ENCODE assay signal across 11 mouse cellular contexts in genomic region chr13:97825801-97826576, GRCm38 (mm10).
A peak's percentile ranks its signal among the peaks of the same experiment; 100 is the strongest.
DNase-seq lines count a peak whose midpoint lies in the region; ATAC-seq and TF ChIP-seq lines count a peak whose summit lies in the region.
"Had no signal": no experiment of that assay in that cellular context is flagged by ENCODE, and none has a peak within 500 bp of the region (broad histone marks: within the 10 kb centered on the region; RNA-seq: fewer than 3 reads in every experiment).

No protein-coding gene starts in this region.

- H3K36me3 ChIP-seq in embryonic facial prominence, embryonic 12.5 days, result no peaks in the 10 kb centered on the region
- no peaks in the 10 kb centered on the region for H3K36me3 ChIP-seq in hindbrain, postnatal 0 days (ENCODE audit: insufficient read depth, low read length)
- H3K36me3 ChIP-seq in midbrain, embryonic 16.5 days (ENCODE audit: control insufficient read depth, insufficient read depth, low read length), result no peaks in the 10 kb centered on the region
- no peaks in the 10 kb centered on the region for H3K36me3 ChIP-seq in heart, embryonic 10.5 days

- TF ChIP-seq CTCF in hindbrain, postnatal 0 days (IDR thresholded peaks at IDR 0.05; ENCODE audit: low read depth), result no peak
- no peak for TF ChIP-seq CTCF in cerebellum, adult 2 months (IDR thresholded peaks at IDR 0.05; ENCODE audit: borderline replicate concordance, insufficient read depth, low read depth, low read length)

- 0 out of 2 replicates have a peak overlapping the region, but pooled peaks have one; percentile 23 for H3K27ac ChIP-seq in embryonic facial prominence, embryonic 12.5 days
- no peak overlapping the region for H3K27ac ChIP-seq in hindbrain, postnatal 0 days
- 0 out of 2 replicates have a peak overlapping the region, but pooled peaks have one; percentile 18 for H3K27ac ChIP-seq in midbrain, embryonic 16.5 days (ENCODE audit: low read length)
- no peak overlapping the region for H3K27ac ChIP-seq in cerebellum, adult 2 months (ENCODE audit: insufficient read depth, low read length)
- H3K27ac ChIP-seq in heart, embryonic 10.5 days, result no peak overlapping the region

- 0 out of 2 replicates have a peak, but pooled peaks cover 8% of the 10 kb centered on the region for H3K27me3 ChIP-seq in embryonic facial prominence, embryonic 12.5 days
- H3K27me3 ChIP-seq in hindbrain, postnatal 0 days (ENCODE audit: insufficient read depth, low read length), result no peaks in the 10 kb centered on the region
- no peaks in the 10 kb centered on the region for H3K27me3 ChIP-seq in midbrain, embryonic 16.5 days (ENCODE audit: control insufficient read depth, insufficient read depth, low read depth, low read length)
- no peaks in the 10 kb centered on the region; the same call in 1 of the 2 replicates for H3K27me3 ChIP-seq in cerebellum, adult 2 months (ENCODE audit: control insufficient read depth, insufficient read depth, low read length)
- H3K27me3 ChIP-seq in heart, embryonic 10.5 days (ENCODE audit: insufficient read depth, poor library complexity, severe bottlenecking), result no peaks in the 10 kb centered on the region
- H3K27me3 ChIP-seq: Patski had no signal

- peak; percentile 13 for DNase-seq in adrenal gland, postnatal 14 days
- DNase-seq in adrenal gland, postnatal 25 days, result no peak
- peak; percentile 62 for DNase-seq in hindbrain, postnatal 0 days (ENCODE audit: low spot score)
- no peak for DNase-seq in cerebellum, adult 2 months
- no peak for DNase-seq in cerebellum, adult 8-10 months
- no peak for DNase-seq in heart, embryonic 10.5 days (ENCODE audit: low spot score)
- DNase-seq: gastrocnemius, postnatal 10 days; heart, postnatal 36 days had no signal

- no peak overlapping the region for H3K9ac ChIP-seq in embryonic facial prominence, embryonic 12.5 days
- H3K9ac ChIP-seq in hindbrain, postnatal 0 days (replicated peaks; ENCODE audit: low read length), result no peak overlapping the region
- H3K9ac ChIP-seq in midbrain, embryonic 16.5 days (ENCODE audit: low read depth, low read length), result no peak overlapping the region

- no peaks in the 10 kb centered on the region for H3K9me3 ChIP-seq in embryonic facial prominence, embryonic 12.5 days
- no peaks in the 10 kb centered on the region for H3K9me3 ChIP-seq in hindbrain, postnatal 0 days (ENCODE audit: low read length)
- H3K9me3 ChIP-seq in midbrain, embryonic 16.5 days (replicated peaks; ENCODE audit: control insufficient read depth, low read length, poor library complexity, severe bottlenecking), result no peaks in the 10 kb centered on the region
- H3K9me3 ChIP-seq in heart, embryonic 10.5 days, result no peaks in the 10 kb centered on the region

- H3K4me1 ChIP-seq in embryonic facial prominence, embryonic 12.5 days, result peaks cover 18% of the 10 kb centered on the region; the same call in 1 of the 2 replicates
- H3K4me1 ChIP-seq in hindbrain, postnatal 0 days (ENCODE audit: insufficient read depth, low read length), result peaks cover 6% of the 10 kb centered on the region; the same call in 1 of the 2 replicates
- peaks cover 23% of the 10 kb centered on the region for H3K4me1 ChIP-seq in midbrain, embryonic 16.5 days (ENCODE audit: control insufficient read depth, insufficient read depth, low read length)
- H3K4me1 ChIP-seq in cerebellum, adult 2 months (ENCODE audit: control insufficient read depth, insufficient read depth, low read length), result no peaks in the 10 kb centered on the region; the same call in 1 of the 2 replicates
- H3K4me1 ChIP-seq in heart, embryonic 10.5 days, result peaks cover 13% of the 10 kb centered on the region

- TF ChIP-seq POLR2A in cerebellum, adult 2 months (IDR thresholded peaks at IDR 0.05; ENCODE audit: borderline replicate concordance, insufficient read depth, low read length), result no peak

- 23% methylated on average over 22 of the region's 22 CpGs for WGBS in embryonic facial prominence, embryonic 12.5 days
- 38% methylated on average over 22 of the region's 22 CpGs for WGBS in hindbrain, postnatal 0 days
- WGBS in midbrain, embryonic 16.5 days, result 22% methylated on average over 22 of the region's 22 CpGs
- 63% methylated on average over 22 of the region's 22 CpGs for WGBS in cerebellum, adult 2 months
- 73% methylated on average over 22 of the region's 22 CpGs for WGBS in heart, embryonic 10.5 days

- ATAC-seq in embryonic facial prominence, embryonic 12.5 days (ENCODE audit: insufficient number of reproducible peaks, insufficient read depth, low FRiP score, low TSS enrichment), result peak; percentile 52; the same call in 1 of the 2 replicates
- ATAC-seq in hindbrain, postnatal 0 days, result peak; percentile 62
- ATAC-seq in midbrain, embryonic 16.5 days, result peak; percentile 34; the same call in 1 of the 2 replicates
- ATAC-seq: Patski had no signal

- peak overlapping the region; percentile 15; the same call in 1 of the 2 replicates for H3K4me2 ChIP-seq in embryonic facial prominence, embryonic 12.5 days (replicated peaks)
- H3K4me2 ChIP-seq in hindbrain, postnatal 0 days (ENCODE audit: low read depth, low read length), result no peak overlapping the region
- H3K4me2 ChIP-seq in midbrain, embryonic 16.5 days (ENCODE audit: low read length), result 0 out of 2 replicates have a peak overlapping the region, but pooled peaks have one; percentile 6

- H3K4me3 ChIP-seq in embryonic facial prominence, embryonic 12.5 days, result no peak overlapping the region
- no peak overlapping the region for H3K4me3 ChIP-seq in hindbrain, postnatal 0 days (ENCODE audit: low read length)
- no peak overlapping the region for H3K4me3 ChIP-seq in midbrain, embryonic 16.5 days (ENCODE audit: low read depth, low read length)
- H3K4me3 ChIP-seq in cerebellum, adult 2 months (replicated peaks; ENCODE audit: insufficient read depth, low read depth, low read length), result no peak overlapping the region
- no peak overlapping the region for H3K4me3 ChIP-seq in heart, embryonic 10.5 days

Comparison
In these comparisons a context has a peak if more than half of its experiments do, and no peak if none do; other contexts are left out.
1. DNase-seq: peak in adrenal gland, postnatal 14 days (single experiment) and hindbrain, postnatal 0 days (single experiment); none in adrenal gland, postnatal 25 days (single experiment), cerebellum, adult 2 months (0 of 2), cerebellum, adult 8-10 months (single experiment) and heart, embryonic 10.5 days (single experiment).
2. H3K27ac ChIP-seq: peak in embryonic facial prominence, embryonic 12.5 days (single experiment) and midbrain, embryonic 16.5 days (single experiment); none in hindbrain, postnatal 0 days (single experiment), cerebellum, adult 2 months (single experiment) and heart, embryonic 10.5 days (single experiment).
3. Peak in every context shown above with its lines, with median percentiles within 50 percentile points of each other: ATAC-seq.